Mouse (Mus musculus) hindbrain, embryonic 14.5 days (tissue): Measurements from ENCODE around the gene Stox1. TPM values are rescaled to one million over a fixed set of nuclear protein-coding genes. Genes with fewer than 3 reads are reported as not detected.
A peak's percentile ranks its signal among the peaks of the same experiment; 100 is the strongest.

Source experiments
- ATAC-seq: fragments of 200-750 bp; cut with Nextera tagmentation; 2 replicates; pipeline ENCODE4 v1.8.0; 2017; ENCODE audit warnings: moderate number of reproducible peaks, mild to moderate bottlenecking, moderate TSS enrichment, moderate library complexity; ENCODE audit not compliant: low FRiP score
- DNase-seq: peaks from one replicate; pipeline ENCODE4 v3.0.0-alpha.2; 2015; ENCODE audit warnings: low spot score
- H3K27ac ChIP-seq: fragments of 300-500 bp; sonication (generic); 2 replicates; pipeline ENCODE4 v1.5.1; 2014; ENCODE audit warnings: mild to moderate bottlenecking, moderate library complexity
- H3K27me3 ChIP-seq: fragments of 300-500 bp; sonication (generic); 2 replicates; pipeline ENCODE4 v1.6.1; 2014; ENCODE audit warnings: mild to moderate bottlenecking, low read length, mixed read lengths; ENCODE audit not compliant: control insufficient read depth, insufficient read depth
- H3K36me3 ChIP-seq: fragments of 300-500 bp; sonication (generic); replicated peaks from 2 replicates; pipeline ENCODE4 v1.6.1; 2014; ENCODE audit not compliant: control insufficient read depth, insufficient read depth
- H3K4me1 ChIP-seq: fragments of 300-500 bp; sonication (generic); replicated peaks from 2 replicates; pipeline ENCODE4 v1.6.1; 2014; ENCODE audit warnings: antibody characterized with exemption, low read length, mixed read lengths; ENCODE audit not compliant: control insufficient read depth, insufficient read depth
- H3K4me2 ChIP-seq: fragments of 300-500 bp; sonication (generic); replicated peaks from 2 replicates; pipeline ENCODE4 v1.6.1; 2014; ENCODE audit warnings: mild to moderate bottlenecking, moderate library complexity
- H3K4me3 ChIP-seq: fragments of 300-500 bp; sonication (generic); replicated peaks from 2 replicates; pipeline ENCODE4 v1.5.1; 2014; ENCODE audit warnings: mild to moderate bottlenecking, low read length
- H3K9ac ChIP-seq: fragments of 300-500 bp; sonication (generic); 2 replicates; pipeline ENCODE4 v1.6.1; 2014
- H3K9me3 ChIP-seq: fragments of 300-500 bp; sonication (generic); 2 replicates; pipeline ENCODE4 v1.6.1; 2016; ENCODE audit warnings: low read length; ENCODE audit not compliant: control insufficient read depth
- WGBS: fragments of 180-500 bp; shearing (Covaris S2); extraction: QIAGEN DNeasy Blood & Tissue Kit; methylation state at CpG from one replicate; pipeline ENCODE4 v1.1.7; 2014; 5-methylcytosine and 5-hydroxymethylcytosine counted together
- polyA plus RNA-seq: library from polyadenylated mRNA; unstranded; fragments of >200 nt; fragmentation: Nextera tagmentation; extraction: Ambion mirVana; gene quantifications from 2 replicates; pipeline ENCODE4 v1.2.1, GENCODE M21; 2014

The Stox1 gene
- polyA plus RNA-seq, 1 experiment from 2014 or later = 4.3 TPM

- WGBS = 71% methylated on average over 10 of the region's 10 CpGs
- no peak overlapping the region for H3K9ac ChIP-seq
Measured at GRCm38 (mm10) chr10:62713457-62713856, 12.5 kb downstream of the Stox1 start.

GRCm38 (mm10) chr10:62703579-62703978 lies 22.3 kb downstream of the Stox1 start:
- ATAC-seq (no peak), DNase-seq (no peak)
- no peaks in the 10 kb centered on the region for H3K36me3 ChIP-seq
- no peaks in the 10 kb centered on the region for H3K4me1 ChIP-seq
- no peaks in the 10 kb centered on the region for H3K27me3 ChIP-seq
- no peak overlapping the region for H3K9ac ChIP-seq
- no peak overlapping the region for H3K4me3 ChIP-seq
- H3K9me3 ChIP-seq = no peaks in the 10 kb centered on the region
- 77% methylated on average over 4 of the region's 4 CpGs for WGBS
- no peak overlapping the region for H3K27ac ChIP-seq
- H3K4me2 ChIP-seq = no peak overlapping the region

More at GRCm38 (mm10) chr10:62713457-62713856, 12.5 kb downstream of the Stox1 start:
- H3K4me1 ChIP-seq = no peaks in the 10 kb centered on the region
- no peak overlapping the region for H3K27ac ChIP-seq
- ATAC-seq (no peak), DNase-seq (no peak)
- no peaks in the 10 kb centered on the region for H3K27me3 ChIP-seq
- no peaks in the 10 kb centered on the region for H3K9me3 ChIP-seq
- no peak overlapping the region for H3K4me2 ChIP-seq
- no peak overlapping the region for H3K4me3 ChIP-seq
- no peaks in the 10 kb centered on the region for H3K36me3 ChIP-seq

GRCm38 (mm10) chr10:62702436-62702835 lies 23.5 kb downstream of the Stox1 start:
- Histone ChIP-seq H3K4me2 (no peak overlapping the region), H3K27ac (no peak overlapping the region), H3K9ac (no peak overlapping the region), H3K9me3 (no peaks in the 10 kb centered on the region), H3K4me1 (no peaks in the 10 kb centered on the region), H3K27me3 (no peaks in the 10 kb centered on the region), H3K4me3 (no peak overlapping the region), H3K36me3 (no peaks in the 10 kb centered on the region)
- DNase-seq = no peak
- 93% methylated on average over 4 of the region's 4 CpGs for WGBS
- no peak for ATAC-seq

GRCm38 (mm10) chr10:62692771-62693170 lies 33.2 kb downstream of the Stox1 start:
- H3K4me2 ChIP-seq = no peak overlapping the region
- H3K36me3 ChIP-seq = no peaks in the 10 kb centered on the region
- no peak overlapping the region for H3K9ac ChIP-seq
- H3K4me1 ChIP-seq = 0 out of 2 replicates have a peak, but pooled peaks cover 4% of the 10 kb centered on the region
- 44% methylated on average over 8 of the region's 8 CpGs for WGBS
- ATAC-seq (no peak), DNase-seq (no peak)
- no peak overlapping the region for H3K27ac ChIP-seq
- no peaks in the 10 kb centered on the region for H3K9me3 ChIP-seq
- no peak overlapping the region for H3K4me3 ChIP-seq
- H3K27me3 ChIP-seq = peaks cover 6% of the 10 kb centered on the region; the same call in 1 of the 2 replicates

GRCm38 (mm10) chr10:62692244-62692643 lies 33.7 kb downstream of the Stox1 start:
- Histone ChIP-seq H3K27me3 (peaks cover 6% of the 10 kb centered on the region; the same call in 1 of the 2 replicates), H3K36me3 (no peaks in the 10 kb centered on the region), H3K9me3 (no peaks in the 10 kb centered on the region), H3K9ac (no peak overlapping the region), H3K4me1 (peaks cover 10% of the 10 kb centered on the region), H3K4me2 (no peak overlapping the region), H3K4me3 (no peak overlapping the region), H3K27ac (no peak overlapping the region)
- WGBS = 66% methylated on average over 3 of the region's 3 CpGs
- DNase-seq (no peak), ATAC-seq (no peak)

- Histone ChIP-seq H3K9me3 (no peaks in the 10 kb centered on the region), H3K36me3 (no peaks in the 10 kb centered on the region), H3K27ac (peak overlapping the region; percentile 38; the same call in 1 of the 2 replicates), H3K27me3 (peaks cover 28% of the 10 kb centered on the region), H3K4me2 (peak overlapping the region; percentile 25), H3K4me1 (peaks cover 14% of the 10 kb centered on the region), H3K4me3 (no peak overlapping the region), H3K9ac (0 out of 2 replicates have a peak overlapping the region, but pooled peaks have one; percentile 6)
- ATAC-seq (peak; percentile 88), DNase-seq (peak; percentile 63)
- 11% methylated on average over 15 of the region's 15 CpGs for WGBS
Measured at GRCm38 (mm10) chr10:62687032-62687674, 38.8 kb downstream of the Stox1 start.

- Histone ChIP-seq H3K4me2 (no peak overlapping the region), H3K9ac (no peak overlapping the region), H3K27ac (no peak overlapping the region), H3K36me3 (no peaks in the 10 kb centered on the region), H3K9me3 (0 out of 2 replicates have a peak, but pooled peaks cover 10% of the 10 kb centered on the region), H3K27me3 (peaks cover 22% of the 10 kb centered on the region), H3K4me3 (no peak overlapping the region), H3K4me1 (peaks cover 12% of the 10 kb centered on the region)
- WGBS = 63% methylated on average over 5 of the region's 5 CpGs
- ATAC-seq (no peak), DNase-seq (no peak)
Measured at GRCm38 (mm10) chr10:62683043-62683442, 42.9 kb downstream of the Stox1 start.

- H3K36me3 ChIP-seq = no peaks in the 10 kb centered on the region
- DNase-seq (no peak), ATAC-seq (no peak)
- 78% methylated on average over 1 of the region's 1 CpGs for WGBS
- H3K27ac ChIP-seq = no peak overlapping the region
- 0 out of 2 replicates have a peak, but pooled peaks cover 10% of the 10 kb centered on the region for H3K9me3 ChIP-seq
- no peak overlapping the region for H3K4me3 ChIP-seq
- H3K9ac ChIP-seq = no peak overlapping the region
- no peak overlapping the region for H3K4me2 ChIP-seq
- no peaks in the 10 kb centered on the region for H3K4me1 ChIP-seq
- H3K27me3 ChIP-seq = peaks cover 11% of the 10 kb centered on the region; the same call in 1 of the 2 replicates
Measured at GRCm38 (mm10) chr10:62679833-62680232, 46.1 kb downstream of the Stox1 start.

GRCm38 (mm10) chr10:62677329-62677728 lies 48.6 kb downstream of the Stox1 start:
- Histone ChIP-seq H3K27me3 (no peaks in the 10 kb centered on the region), H3K4me2 (no peak overlapping the region), H3K27ac (no peak overlapping the region), H3K4me1 (no peaks in the 10 kb centered on the region), H3K36me3 (no peaks in the 10 kb centered on the region), H3K4me3 (no peak overlapping the region), H3K9ac (no peak overlapping the region), H3K9me3 (0 out of 2 replicates have a peak, but pooled peaks cover 10% of the 10 kb centered on the region)
- no peak for DNase-seq
- 63% methylated on average over 5 of the region's 5 CpGs for WGBS
- ATAC-seq = no peak
